Mouse (Mus musculus): ENCODE measurements around the gene Rfx1.

Rfx1 gene

DNA sequence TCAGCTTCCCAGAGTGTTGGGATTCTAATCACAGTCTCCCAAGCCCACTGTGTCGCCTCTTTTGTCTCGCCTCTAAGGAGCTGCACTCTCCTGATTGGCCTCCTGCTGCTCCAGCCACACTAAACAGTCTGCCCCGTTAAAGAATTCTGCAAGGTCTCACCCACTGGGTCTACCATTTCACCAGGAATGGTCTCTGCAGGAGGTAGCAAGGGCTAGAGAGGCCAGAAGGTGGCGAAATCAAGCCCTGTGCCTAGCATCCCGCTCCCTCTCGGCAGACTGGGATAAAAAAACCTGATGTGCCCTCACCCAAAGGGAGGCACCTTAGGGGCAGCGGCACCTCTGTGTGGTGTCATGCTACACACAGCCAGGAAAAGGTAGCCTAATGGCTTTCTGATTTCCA lies 22.5 kb upstream of the Rfx1 start:
- ChIA-PET POLR2A (interaction anchor here (0.6 to 5.1 kb wide), 17 partner anchors 10 to 303 kb away, joined by 3 to 25 read pairs (median 4); partner anchors contain the start of genes Dcaf15 (in 2 of the 4), Rfx1 (in 2 of the 4), Adgre5 (in 1 of the 4) and Asf1b (in 1 of the 4)), CTCF (interaction anchor here (0.6 to 3.1 kb wide), 15 partner anchors 10 to 548 kb away, joined by 3 to 9 read pairs (median 3); no protein-coding TSS in a partner anchor)

DNA sequence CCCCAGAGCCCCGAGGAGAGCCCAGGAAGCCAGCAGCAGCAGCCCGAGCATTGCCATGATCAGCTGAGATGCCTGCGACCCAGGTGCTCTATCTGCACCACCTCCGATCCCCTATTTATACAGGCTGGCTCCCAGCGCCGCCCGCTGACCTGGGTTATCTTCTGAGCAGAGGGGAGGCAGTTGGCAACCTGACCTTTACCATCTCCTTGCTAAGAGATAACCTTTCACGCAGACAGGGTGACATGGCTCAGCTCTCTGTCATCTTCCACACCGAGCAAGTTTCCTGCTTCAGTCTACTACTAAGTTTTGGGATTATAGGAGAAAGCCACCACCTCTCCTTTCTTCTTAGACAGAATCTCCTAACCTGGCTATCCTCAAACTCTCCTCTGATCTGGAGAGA lies 21.7 kb upstream of the Rfx1 start, which contains the start of gene Rln3:
TSS of gene Rln3 (minus strand) at position 101 of the 400 bp plus-strand sequence.
- CTCF ChIA-PET = interaction anchor here (0.6 to 1.7 kb wide), 12 partner anchors 9 to 547 kb away, joined by 3 to 7 read pairs (median 3); no protein-coding TSS in a partner anchor
- POLR2A ChIA-PET = interaction anchor here (0.7 to 5.1 kb wide), 15 partner anchors 9 to 304 kb away, joined by 3 to 25 read pairs (median 4); partner anchors contain the start of genes Dcaf15 (in 2 of the 4), Rfx1 (in 2 of the 4), Adgre5 (in 1 of the 4) and Asf1b (in 1 of the 4)

DNA sequence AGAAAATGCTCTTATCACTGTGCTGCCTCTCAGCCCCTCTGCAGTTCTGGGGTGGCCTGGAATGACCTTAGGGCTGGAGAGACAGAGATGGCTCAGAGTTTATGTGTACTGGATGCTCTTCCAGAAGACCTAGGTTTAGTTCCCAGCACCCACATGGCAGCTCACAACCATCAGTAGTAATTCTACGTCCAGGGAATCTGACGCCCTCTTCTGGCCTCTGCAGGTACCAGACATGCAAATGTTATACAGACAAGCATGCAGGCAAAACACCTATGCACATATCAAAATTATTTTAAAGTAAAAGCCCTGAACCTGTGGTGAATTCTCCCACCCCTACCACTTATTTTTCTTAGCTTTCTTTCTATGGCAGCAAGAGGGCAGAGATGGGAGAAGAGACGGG lies 20.1 kb upstream of the Rfx1 start:
- ChIA-PET CTCF (interaction anchor here in 2 of 4 experiments (0.6 to 0.8 kb wide), 4 partner anchors 15 to 174 kb away, joined by 3 to 4 read pairs (median 3); partner anchors contain the start of genes Asf1b (in 1 of the 2) and Gm10644 (in 1 of the 2)), POLR2A (interaction anchor here in 2 of 4 experiments (0.6 to 1.4 kb wide), 6 partner anchors 11 to 935 kb away, joined by 3 to 7 read pairs (median 4); partner anchors contain the start of gene Rfx1 (in 1 of the 2))

DNA sequence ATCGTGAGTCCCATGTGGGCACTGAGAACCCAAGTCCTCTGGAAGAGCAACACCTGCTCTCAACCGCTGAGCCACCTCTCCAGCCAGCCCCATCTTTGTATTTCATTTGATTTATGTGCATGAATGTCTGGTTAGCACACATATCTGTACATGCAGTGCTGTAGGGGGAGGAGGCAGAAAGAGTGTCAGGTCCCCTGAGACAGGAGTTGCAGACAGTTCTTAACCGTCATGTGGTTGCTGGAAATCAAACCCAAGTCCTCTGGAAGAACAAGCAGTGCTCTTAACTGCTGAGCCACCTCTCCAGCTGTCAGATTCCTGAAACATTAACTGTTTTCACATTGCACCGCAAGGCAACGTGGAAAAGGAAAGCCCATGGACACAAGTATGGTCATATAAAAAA lies 18.5 kb upstream of the Rfx1 start:
- POLR2A ChIA-PET = interaction anchor here in 1 of 4 experiments (1.7 to 4.1 kb wide), 2 partner anchors 9 to 20 kb away, joined by 6 to 25 read pairs; partner anchors contain the start of gene Rfx1
- CTCF ChIA-PET = interaction anchor here in 1 of 4 experiments (1.2 kb wide), 1 partner anchor 9 kb away, joined by 3 read pairs; no protein-coding TSS in a partner anchor

DNA sequence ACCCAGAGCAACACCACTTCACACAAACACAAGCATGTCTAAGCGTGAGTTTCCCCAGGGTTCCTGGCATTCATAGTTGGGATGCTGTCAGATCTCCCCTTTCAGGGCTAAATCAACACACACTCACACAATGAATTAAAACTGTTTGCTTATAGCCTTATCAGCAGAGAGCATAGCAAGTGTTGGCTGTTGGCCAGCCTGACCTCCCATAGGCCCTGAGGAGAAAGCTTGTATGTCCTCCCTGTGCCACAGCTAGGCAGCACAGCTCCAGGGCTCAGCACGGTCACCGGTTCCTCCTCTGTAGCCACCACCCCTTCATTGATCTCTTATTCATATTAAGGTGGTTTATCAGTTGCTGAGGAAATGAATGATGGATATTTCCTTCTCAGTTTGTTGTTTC lies 13.9 kb upstream of the Rfx1 start:
- POLR2A ChIA-PET = interaction anchor here in 3 of 4 experiments (0.6 to 2.8 kb wide), 7 partner anchors 9 to 78 kb away, joined by 3 to 20 read pairs (median 4); partner anchors contain the start of genes Il27ra (in 2 of the 3), Rfx1 (in 1 of the 3) and Rln3 (in 1 of the 3)

DNA sequence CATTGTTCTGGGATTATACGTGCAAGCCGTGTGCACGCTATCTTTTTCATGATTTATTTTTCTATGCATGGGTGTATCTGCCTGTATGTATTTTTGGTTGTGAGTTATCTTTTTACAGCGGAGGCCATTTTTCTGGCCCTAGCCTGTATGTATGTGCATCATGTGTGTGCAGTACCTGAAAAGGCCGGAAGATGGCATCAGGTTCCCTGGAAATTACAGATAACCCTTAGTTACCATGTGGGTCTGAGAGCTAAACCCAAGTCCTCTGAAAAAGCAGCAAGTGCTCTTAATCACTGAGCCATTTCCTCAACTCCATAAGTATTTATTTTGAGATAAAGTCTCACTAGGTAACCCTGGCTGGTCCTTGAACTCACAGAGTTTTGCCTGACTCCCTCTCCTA lies 13.4 kb upstream of the Rfx1 start:
- ChIA-PET CTCF (interaction anchor here in 3 of 4 experiments (0.6 to 1.8 kb wide), 8 partner anchors 9 to 157 kb away, joined by 3 to 5 read pairs (median 4); partner anchors contain the start of genes Il27ra (in 1 of the 3) and Rln3 (in 1 of the 3)), POLR2A (interaction anchor here in 3 of 4 experiments (0.6 to 2.8 kb wide), 15 partner anchors 9 to 217 kb away, joined by 3 to 27 read pairs (median 4); partner anchors contain the start of genes Rfx1 (in 3 of the 3), Il27ra (in 2 of the 3), Ccdc130 (in 1 of the 3) and Dcaf15 (in 1 of the 3))

More for the DNA sequence above, 13.9 kb upstream of the Rfx1 start:
- CTCF ChIA-PET = interaction anchor here in 3 of 4 experiments (0.5 to 1.8 kb wide), 5 partner anchors 17 to 158 kb away, joined by 3 to 4 read pairs (median 3); no protein-coding TSS in a partner anchor

DNA sequence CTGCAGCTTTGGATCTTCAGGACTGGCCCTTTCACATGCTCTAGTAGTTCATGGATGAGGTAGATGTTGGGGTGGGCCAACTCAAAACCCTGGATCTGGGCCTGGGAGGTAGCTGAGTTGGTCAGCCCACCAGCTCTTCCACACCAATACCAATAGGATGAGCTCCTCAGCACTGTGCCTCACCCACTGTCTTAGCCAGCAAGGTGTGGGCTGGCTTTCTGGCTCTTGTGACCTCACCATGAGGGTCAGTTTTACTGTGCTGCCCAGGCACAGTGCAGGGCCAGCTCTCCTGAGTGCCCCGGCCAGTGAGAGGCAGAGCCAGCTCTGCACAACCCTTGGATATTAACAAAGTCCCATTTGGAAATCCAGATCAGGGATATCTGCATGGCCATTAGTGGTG lies 8.8 kb upstream of the Rfx1 start:
- CTCF ChIA-PET = interaction anchor here in 3 of 4 experiments (0.6 to 1.2 kb wide), 5 partner anchors 15 to 532 kb away, joined by 3 to 9 read pairs (median 4); partner anchors contain the start of genes Dcaf15 (in 1 of the 3) and Il27ra (in 1 of the 3)

DNA sequence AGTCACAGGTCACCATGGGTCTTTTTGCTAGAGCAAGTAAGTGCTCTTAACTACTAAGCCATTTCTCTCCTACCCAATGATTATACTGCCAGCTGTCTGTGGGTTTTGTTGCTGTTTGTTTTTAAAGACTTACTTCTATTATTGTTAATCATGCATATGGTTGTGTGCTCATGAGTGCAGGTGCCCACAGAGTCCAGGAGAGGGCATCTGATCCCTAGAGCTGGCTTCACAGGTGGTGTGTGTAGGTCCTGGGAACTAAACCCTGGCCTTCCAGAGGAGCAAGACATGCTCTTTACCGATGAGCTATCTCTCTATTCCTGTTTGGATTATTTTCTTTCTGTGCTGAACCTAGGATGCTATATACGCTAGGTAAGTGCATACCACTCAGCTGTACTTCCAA lies 7.4 kb upstream of the Rfx1 start:
- ChIA-PET CTCF (interaction anchor here (0.5 to 1.4 kb wide), 14 partner anchors 9 to 151 kb away, joined by 3 to 6 read pairs (median 3); no protein-coding TSS in a partner anchor), POLR2A (interaction anchor here in 3 of 4 experiments (0.6 to 5.4 kb wide), 20 partner anchors 7 to 226 kb away, joined by 3 to 53 read pairs (median 4); partner anchors contain the start of genes Dcaf15 (in 3 of the 3), Mri1 (in 1 of the 3) and Rfx1 (in 1 of the 3))

More for the DNA sequence above, 8.8 kb upstream of the Rfx1 start:
- POLR2A ChIA-PET = interaction anchor here (0.6 to 5.4 kb wide), 37 partner anchors 8 to 410 kb away, joined by 3 to 53 read pairs (median 4); partner anchors contain the start of genes 2210011C24Rik (in 2 of the 4), Asf1b (in 2 of the 4), Gm10644 (in 2 of the 4) and Il27ra (in 2 of the 4)

DNA sequence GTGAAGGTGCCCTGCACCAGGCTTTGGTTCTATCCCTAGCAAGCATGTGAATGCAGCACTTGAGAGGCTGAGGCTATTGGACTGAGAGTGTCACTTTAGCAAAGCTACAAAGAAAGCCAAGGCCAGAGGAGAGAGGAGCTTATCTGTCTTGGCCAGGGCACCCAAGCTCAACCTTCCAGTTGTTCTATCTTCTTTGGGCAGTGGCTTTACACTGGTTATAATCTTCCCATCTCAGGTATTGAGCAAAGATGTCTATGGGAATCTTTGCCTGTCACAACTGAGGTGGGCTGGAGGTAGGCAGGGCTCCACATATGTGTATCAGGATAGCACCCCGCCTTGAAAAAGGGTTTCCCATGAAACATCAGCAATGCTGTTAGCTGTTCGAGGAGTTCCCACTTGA lies 6.4 kb upstream of the Rfx1 start:
- POLR2A ChIA-PET = interaction anchor here in 3 of 4 experiments (0.5 to 5.4 kb wide), 6 partner anchors 14 to 596 kb away, joined by 3 to 50 read pairs (median 6); partner anchors contain the start of genes Dcaf15 (in 2 of the 3) and Podnl1 (in 1 of the 3)
- CTCF ChIA-PET = interaction anchor here in 1 of 4 experiments (0.7 to 1.4 kb wide), 2 partner anchors 16 to 21 kb away, joined by 3 read pairs; no protein-coding TSS in a partner anchor

DNA sequence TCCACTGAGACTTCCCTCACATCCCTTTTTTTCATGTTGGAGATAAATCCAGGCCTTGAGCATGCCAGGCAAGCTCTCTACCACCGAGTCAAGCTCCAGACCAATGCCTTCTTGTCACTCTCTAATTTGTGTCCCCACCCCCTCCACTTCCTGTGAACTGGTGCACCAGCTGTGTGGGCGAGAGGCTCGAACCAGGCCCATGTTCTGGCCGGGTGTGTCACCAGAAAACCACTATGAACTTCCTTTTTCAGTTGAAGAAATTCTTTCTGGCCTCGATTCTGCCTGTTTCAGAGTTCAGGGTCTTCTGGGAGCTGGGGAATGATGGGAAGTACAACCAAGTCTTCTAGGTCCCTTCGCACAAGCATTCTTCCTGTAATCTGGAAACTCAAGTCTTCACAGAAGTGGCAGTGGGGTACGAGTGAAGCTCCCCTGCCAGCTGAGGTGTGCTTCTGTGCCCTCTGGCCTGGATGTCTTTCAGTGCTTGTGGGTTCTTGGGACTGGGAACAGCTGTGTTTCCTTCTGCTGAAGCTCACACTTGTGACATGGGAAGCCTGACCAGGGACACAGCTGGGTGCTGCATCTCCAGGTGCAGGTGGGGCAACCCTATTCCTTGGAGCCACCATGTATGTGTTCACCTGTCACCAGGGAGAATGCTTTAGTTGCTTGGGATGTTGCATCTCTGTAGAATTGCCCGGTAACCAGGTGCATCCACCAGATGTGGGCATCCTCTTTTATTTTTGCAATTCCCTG lies 2.6 kb upstream of the Rfx1 start:
- ChIA-PET CTCF (interaction anchor here in 2 of 4 experiments (0.7 to 1.4 kb wide), 5 partner anchors 25 to 55 kb away, joined by 3 to 5 read pairs (median 3); no protein-coding TSS in a partner anchor), POLR2A (interaction anchor here in 2 of 4 experiments (0.9 to 4.5 kb wide), 7 partner anchors 12 to 53 kb away, joined by 3 to 88 read pairs (median 3); partner anchors contain the start of gene Dcaf15 (in 2 of the 2))

DNA sequence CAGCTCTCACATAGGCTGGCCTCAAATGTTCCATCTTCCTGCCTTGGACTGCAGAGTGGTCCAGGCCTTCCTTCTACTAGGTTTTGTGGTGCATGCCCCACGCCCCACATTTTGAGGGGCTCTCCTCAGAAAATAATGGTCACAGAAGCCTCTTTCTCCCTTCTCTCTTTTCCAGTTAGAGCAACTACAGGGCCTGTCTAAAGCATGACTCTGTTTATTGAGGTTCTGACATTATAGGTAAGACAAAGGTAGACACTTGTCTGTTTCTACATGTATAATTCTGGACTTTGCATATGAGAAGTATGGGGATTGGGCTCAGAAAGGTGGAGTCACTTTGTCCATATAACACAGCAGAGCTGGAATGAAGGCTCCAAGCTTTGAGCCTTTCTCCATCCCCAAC lies 1.6 kb upstream of the Rfx1 start, which contains the start of gene Gm10643:
TSS of gene Gm10643 (minus strand) at position 101 of the 400 bp plus-strand sequence.
- POLR2A ChIA-PET = interaction anchor here in 2 of 4 experiments (0.8 to 4.5 kb wide), 6 partner anchors 7 to 64 kb away, joined by 3 to 88 read pairs (median 15); partner anchors contain the start of genes 1700067K01Rik (in 1 of the 2), Il27ra (in 1 of the 2) and Rln3 (in 1 of the 2)

DNA sequence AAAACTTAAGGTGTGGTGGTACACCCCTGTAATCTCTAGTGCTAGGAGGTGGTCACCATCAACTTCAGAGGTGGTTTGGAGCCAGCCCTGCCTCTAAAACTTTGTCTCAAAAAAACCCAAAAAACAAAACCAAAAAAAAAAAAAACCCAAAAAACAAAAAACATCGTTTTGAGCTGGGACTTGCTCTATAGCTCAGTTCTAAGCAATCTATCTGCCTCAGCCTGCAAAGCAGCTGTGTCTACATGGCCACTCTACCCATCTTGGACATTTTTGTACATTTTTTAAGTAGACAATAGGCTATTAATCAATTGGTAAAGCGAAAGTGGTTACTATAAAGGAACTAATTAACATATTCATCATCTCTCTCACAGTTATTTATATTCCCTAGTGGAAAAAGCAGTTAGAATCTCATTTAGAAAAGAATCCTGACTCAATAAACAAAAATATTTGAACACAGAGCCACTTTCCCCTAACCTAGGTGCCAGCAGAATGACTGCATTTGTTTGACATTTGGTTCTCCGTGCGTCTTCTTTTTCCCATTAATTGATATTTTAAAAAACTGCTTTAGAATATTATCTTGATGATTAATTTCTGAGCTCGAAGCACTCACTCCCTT lies 1.1 kb upstream of the Rfx1 start:
- ChIA-PET POLR2A (interaction anchor here in 3 of 4 experiments (0.6 to 4.5 kb wide), 25 partner anchors 8 to 804 kb away, joined by 3 to 88 read pairs (median 7); partner anchors contain the start of genes 1700067K01Rik (in 1 of the 3), 4930432K21Rik (in 1 of the 3), Asf1b (in 1 of the 3) and Calr (in 1 of the 3)), CTCF (interaction anchor here in 3 of 4 experiments (0.6 to 1.5 kb wide), 4 partner anchors 26 to 777 kb away, joined by 3 to 6 read pairs (median 3); no protein-coding TSS in a partner anchor)

More for the DNA sequence above, 1.6 kb upstream of the Rfx1 start, which contains the start of gene Gm10643:
- CTCF ChIA-PET = interaction anchor here in 2 of 4 experiments (1.3 to 1.5 kb wide), 3 partner anchors 26 kb away, joined by 3 to 5 read pairs (median 3); no protein-coding TSS in a partner anchor

DNA sequence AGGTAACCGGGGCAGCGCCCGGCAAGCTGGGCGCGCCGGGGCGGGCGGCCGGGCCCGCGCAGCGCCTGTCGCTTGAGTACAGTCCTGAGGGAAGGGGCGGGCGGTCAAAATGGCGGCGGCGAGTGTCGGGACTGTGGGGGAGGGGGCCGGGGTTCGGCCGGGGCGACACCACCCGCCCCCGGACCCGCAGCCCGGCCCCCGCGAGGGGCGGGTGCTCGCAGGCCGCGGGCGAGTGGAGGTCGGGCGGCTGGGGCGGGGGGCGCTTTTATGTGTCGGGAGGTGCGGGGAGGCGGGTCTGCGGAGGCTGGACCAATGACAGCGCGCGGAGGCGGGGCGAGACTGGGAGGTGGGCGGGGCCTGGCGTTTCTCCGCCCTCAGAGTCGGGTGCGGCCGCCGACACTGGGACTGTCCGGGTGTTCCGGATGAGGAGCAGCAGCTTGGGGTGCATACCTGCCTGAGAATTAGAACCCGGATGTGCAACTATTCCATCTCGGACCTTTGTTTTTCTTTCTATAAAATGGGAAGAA lies 476 bp downstream of the Rfx1 start:
- ChIA-PET CTCF (interaction anchor here in 2 of 4 experiments (0.6 to 1.8 kb wide), 12 partner anchors 17 to 1779 kb away, joined by 3 to 11 read pairs (median 3); no protein-coding TSS in a partner anchor), POLR2A (interaction anchor here in 3 of 4 experiments (0.6 to 4.5 kb wide), 90 partner anchors 7 to 910 kb away, joined by 3 to 88 read pairs (median 4); partner anchors contain the start of genes Asf1b (in 3 of the 3), Dcaf15 (in 3 of the 3), Gm10644 (in 3 of the 3) and 4930432K21Rik (in 2 of the 3))

DNA sequence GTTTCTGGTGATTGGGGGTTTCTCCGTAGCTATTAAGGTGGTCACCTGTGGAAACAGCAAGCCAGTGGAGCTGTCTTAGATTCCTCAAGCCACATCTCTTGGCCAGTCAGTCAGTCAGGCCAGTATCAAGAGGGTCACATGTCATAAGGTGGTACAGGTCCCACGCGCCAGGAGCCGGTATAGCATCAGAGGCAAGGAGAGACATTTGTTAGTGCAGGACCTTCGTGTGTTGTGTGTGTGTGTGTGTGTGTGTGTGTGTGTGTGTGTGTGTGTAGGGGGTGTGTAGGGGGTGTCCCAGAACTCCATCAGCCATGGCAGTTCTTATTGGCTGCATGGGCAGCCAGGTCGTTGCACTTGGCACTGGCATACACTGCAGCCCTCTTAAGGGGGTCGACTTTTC lies 1.3 kb downstream of the Rfx1 start:
- ChIA-PET POLR2A (interaction anchor here in 3 of 4 experiments (0.6 to 4.5 kb wide), 29 partner anchors 8 to 353 kb away, joined by 3 to 88 read pairs (median 8); partner anchors contain the start of genes Dcaf15 (in 3 of the 3), Asf1b (in 1 of the 3), Ddx39 (in 1 of the 3) and Gm10644 (in 1 of the 3)), CTCF (interaction anchor here in 2 of 4 experiments (0.6 to 1.9 kb wide), 5 partner anchors 17 to 142 kb away, joined by 3 to 11 read pairs (median 5); partner anchors contain the start of gene Il27ra (in 1 of the 2))

DNA sequence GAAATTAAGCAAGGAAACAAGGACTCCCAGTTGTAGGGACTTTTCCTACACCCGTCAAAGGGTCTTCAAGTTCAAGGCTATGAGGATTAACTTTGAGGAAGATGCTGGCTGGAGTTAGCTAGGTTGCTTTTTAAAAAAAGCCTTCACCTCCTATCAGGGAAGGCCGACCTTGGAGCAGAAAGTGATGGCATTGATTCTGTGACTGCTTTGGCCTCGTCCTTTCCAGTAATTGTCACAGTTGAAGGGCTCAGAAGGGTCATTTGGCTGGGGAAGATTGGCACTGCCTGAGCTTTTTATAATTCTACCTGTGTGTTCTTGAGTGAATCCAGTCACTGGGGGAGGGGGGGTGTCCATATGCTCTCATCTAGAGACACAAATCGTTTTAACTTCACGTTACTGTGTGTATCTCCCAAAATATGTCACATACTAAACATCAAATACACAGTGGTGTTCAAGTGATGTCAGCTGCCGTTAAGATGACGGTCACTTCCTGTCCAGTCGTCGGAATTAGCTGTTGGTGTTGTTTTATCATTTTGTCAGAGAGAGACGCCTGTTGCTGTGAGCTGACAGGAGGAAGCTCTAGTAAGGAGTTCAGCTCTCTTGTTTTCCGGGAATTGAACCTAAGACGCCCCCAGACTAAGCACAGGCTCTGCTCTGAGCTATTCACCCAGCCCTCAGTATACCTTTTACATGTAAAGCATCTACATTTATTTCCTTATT lies 1.8 kb downstream of the Rfx1 start:
- ChIA-PET CTCF (interaction anchor here in 2 of 4 experiments (0.7 to 1.9 kb wide), 3 partner anchors 26 to 41 kb away, joined by 3 to 4 read pairs (median 4); partner anchors contain the start of gene Il27ra (in 1 of the 2)), POLR2A (interaction anchor here in 3 of 4 experiments (0.5 to 4.5 kb wide), 12 partner anchors 9 to 406 kb away, joined by 3 to 50 read pairs (median 6); partner anchors contain the start of gene Dcaf15 (in 2 of the 3))

All from embryonic stem cell, embryonic (primary cell).